Mouse (Mus musculus): ENCODE measurements around the gene Flt3.

Flt3 gene

DNA sequence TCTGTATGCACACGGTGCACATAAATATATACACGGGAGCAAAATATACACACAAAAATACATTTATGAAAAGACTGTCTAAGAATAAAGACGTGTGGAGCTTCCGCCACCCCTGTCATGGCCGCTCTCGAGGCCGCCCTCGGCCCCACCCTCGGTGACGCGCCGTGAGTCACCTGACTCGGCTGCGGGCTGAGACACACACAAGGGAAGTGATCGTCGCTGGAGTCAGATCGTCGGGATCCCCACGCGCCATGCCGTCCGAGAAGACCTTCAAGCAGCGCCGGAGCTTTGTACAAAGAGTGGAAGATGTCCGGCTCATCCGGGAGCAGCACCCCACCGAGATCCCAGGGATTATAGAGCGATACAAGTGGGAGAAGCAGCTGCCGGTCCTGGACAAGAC is 8.4 kb upstream of the Flt3 start:
- no peak for DNase-seq

DNA sequence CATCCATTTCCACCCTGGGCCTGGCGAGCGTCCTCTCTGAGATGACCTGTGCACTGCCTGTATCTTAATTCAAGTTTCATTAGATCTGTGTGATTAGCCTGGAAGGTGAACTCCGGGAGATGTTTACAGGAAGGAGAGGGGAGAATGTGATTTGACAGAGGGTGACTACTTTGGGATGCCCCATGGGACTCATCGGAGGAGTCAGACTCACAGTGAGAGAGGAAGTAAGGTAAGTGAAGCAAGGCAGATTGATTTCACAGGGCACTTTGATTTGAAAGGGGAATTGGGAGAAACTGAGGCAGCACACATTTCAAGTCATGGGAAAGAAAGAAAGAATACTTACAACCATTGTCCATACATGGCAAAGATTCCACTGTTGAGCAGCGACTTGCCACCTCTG is 5.8 kb upstream of the Flt3 start:
- DNase-seq: no peak

DNA sequence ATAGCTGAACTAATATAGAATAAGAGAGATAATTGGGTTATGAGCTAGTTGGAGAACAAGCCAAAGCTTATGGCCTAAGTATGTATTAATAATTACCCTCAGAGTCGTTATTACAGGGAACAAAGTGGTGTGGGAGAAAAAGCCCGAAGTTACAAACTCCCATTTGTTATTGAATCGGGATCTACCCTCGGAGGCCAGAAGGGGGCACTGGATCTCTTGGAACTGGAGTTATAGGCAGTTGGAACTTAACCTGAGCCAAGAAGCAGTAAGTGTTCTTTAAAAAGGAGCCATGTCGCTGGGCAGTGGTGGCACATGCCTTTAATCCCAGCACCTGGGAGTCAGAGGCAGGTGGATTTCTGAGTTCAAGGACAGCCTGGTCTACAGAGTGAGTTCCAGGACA is 2.2 kb upstream of the Flt3 start:
- DNase-seq: peak; percentile 56

DNA sequence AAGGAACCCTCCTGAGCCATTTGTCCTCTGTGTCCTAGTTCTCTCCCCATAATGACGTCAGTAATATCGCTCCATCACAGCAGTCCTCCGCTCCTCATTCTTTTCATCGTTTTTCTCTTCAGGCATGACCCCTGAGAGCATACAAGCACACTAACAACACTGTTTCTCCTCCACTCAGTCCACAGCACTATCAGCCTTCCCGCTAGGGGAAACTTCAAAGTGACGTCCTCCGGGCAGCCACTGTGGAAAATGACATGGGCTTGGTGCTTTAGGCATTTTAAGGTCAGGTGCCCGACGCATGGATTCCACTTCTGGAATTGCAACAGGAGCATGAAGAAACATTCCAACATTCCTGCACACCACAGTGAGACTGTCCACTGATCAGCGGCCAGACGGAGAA is 735 bp upstream of the Flt3 start:
- no peak for DNase-seq

DNA sequence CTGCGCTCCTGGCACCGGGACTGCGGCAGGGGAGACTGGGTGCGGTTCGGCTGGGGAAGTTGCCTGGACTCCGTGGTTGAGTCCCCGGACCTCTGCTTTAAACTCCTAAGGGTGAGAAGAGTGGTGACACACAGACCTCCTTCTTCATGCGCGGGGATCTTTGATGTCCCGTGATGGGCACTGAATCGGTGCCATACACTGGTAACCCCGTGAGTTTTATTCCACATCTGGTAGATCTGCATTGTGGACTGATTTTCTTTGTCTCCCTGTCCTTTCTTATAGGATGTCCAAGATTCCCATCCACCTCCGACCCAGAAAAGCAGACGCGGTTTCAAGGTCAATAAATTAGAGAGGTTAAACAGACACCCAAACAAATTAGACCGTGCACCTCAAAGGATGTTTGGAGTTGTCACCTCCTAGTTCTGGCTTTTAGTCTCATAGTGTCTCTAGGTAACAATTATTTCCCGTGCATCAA is 253 bp upstream of the Flt3 start:
- no peak for DNase-seq

DNA sequence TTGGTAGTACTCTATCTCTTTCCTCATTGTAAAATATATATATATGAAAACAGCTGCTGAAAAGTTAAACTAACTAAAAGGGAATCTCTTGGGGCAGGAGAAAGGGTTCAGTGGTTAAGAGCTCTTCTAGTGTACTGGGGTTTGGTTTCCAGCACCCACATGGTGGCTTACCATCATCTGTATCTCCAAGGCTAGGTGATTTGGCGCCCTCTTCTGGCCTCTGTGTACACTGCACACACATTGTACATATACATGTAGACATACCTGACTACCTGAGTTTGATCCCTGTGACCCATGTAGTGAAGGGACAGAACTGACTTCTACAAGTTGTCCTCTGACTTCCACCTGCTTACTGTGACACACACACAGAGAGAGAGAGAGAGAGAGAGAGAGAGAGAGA is 5.2 kb downstream of the Flt3 start:
- no peak for DNase-seq

DNA sequence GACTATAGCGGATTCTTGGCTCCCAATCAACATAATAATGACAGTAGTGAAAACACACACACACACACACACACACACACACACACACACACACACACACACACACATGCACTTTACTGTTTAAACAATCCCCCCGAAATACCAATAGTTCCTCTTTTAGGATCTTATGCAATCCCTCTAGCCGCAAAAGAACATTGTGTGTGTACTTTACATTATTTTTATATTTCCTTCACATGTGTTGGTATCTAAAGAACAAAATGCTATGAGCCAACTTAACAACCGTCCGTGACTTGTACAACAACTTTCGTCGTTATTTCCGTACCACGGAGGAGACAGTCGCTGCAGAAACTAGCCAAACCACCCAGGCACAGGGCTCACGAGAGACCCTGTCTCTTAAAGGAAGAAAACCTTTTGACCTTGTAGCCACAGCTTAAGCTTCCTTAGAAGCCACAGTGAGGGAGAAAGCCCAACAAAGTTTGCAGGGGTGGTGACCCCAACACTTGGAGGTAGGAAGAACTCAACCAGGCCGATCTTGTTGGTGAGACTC is 7.5 kb downstream of the Flt3 start:
- no peak for DNase-seq

DNA sequence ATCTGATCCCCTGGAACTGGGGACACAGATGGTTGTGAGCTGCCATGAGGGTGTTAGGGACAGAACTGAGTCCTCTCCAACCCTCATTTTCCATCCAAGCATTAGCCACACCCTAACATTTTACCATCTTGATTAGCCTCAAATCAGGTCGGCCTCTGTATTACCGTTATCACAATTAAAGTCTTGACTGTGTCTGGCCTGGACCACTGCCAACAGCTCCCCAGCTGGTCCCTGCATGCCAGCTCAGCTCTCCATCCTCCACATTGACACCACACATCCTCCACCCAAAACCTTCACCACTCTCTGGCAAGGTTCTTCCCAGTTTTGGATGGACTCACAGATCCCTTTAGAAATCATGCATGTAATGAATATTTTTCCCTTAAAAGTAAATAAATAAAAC is 9.5 kb downstream of the Flt3 start:
- DNase-seq: no peak

DNA sequence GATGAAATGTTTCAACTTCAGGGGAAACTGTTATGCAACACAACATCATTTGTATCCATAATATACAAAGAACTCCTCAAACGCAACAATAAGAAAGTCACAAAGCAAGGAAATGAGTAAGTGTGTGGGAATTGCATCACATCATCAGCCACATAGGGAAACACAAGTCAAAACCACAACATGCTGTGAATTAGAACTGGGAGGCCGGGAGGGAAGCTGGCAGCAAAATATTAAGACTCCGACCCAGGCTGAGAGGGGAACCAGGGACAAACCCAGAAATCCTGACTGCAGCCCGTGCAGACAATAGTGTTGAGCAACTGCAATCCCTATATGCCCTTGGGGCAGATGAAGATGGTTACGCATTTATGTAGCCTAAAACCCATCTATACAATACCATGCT is 11.2 kb downstream of the Flt3 start:
- no peak for DNase-seq

DNA sequence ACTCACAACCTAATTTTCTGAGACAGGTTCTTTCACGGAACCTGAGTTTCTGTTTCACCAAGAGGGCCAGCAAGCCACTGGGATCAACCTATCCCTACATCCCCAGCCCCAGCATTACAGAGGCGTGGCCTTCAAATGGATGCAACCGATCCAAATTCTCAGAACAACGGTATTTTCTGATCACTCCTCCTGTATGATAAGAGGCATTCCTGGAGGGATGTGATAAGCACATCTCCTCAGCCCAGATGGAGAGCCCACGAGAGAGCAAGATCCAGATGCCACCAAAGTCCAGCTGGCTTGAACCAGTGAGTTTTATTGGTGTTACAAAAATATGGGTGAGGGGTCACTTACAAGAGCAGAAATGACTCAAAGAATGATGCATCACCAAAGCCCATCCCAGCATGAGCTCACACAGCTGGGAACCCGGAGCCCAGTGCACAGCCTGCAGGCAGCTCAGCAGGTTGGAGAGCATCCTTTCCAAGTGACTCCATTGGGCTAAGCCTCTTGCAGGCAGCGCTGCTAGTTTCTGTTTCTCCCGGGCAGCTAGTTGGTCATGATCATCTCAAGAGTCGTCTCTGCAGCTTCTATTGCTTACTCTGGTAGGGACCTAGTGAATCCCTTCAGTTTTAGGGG is 11.8 kb downstream of the Flt3 start:
- DNase-seq: no peak

DNA sequence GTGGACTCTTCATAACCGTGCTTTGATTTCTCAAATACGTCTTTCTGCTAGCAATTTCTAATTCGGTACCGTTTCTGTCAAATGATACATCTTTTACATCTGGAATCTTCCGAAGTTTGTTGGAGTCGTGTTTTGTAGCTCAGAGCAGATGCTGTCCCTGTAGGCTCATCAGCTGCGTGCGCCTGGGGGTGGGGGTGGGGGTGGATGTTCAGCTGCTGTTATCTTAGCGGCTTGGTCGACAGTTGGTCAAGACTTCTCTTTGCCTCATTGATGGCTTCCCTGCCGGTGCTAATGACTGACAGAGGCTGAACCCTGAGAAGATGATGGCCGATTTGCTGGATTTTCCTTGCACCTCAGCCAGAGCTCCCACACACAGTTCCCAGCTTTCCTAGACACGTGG is 13.4 kb downstream of the Flt3 start:
- no peak for DNase-seq

DNA sequence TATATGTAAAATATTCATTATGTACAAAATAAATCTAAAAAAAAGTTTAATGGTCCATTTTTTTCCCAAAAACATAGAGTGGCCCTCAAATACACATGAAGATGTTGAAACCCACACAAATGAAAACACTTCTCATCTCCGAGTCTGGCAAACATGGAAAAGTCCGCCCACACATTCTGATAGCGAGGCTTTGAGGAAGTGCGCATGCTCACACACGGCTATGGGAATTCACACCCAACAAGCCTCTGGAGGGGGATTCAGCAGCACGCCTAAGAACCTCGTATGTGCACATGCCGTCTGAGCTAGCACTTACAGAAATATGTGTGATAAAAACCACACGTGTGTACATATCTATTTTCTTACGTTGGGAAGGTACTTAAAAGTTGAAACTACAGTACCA is 18.9 kb downstream of the Flt3 start:
- DNase-seq: no peak

DNA sequence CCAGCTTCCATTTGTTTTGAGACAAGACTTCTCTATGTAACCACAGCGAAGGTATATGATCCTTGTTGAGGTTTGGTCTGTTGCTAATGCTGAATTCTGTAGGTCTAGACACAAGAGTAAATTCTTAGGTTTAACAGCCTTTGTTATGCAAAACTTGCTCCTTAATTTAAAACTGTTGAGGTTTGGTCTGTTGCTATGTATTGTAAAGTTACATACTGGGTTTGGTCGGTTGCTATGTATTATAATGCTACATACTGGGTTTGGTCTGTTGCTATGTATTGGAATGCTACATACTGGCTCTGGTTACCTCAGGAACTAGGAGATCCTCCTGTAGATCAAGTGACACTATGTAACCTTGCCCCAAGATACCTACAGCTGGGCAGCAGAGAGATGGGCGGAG is 20.8 kb downstream of the Flt3 start:
- no peak for DNase-seq

DNA sequence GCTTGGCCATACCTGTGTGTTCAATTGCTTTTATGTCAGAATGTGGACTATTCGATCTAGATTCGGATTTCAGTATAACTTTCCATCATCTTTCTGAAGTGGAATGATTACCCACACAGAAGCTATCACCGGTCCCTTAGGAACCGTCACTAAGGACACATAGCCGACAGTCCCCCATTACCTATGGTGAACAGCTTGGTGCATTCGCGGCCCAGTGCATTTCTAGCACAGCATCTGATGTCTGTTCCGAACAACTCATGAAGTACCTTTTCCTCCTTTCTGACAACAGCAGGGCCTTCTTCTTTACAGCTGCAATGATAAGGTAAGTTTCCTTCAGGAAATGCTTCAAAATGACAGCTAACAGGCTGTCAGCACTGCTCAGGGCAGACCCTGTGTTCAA is 30.0 kb downstream of the Flt3 start:
- no peak for DNase-seq

DNA sequence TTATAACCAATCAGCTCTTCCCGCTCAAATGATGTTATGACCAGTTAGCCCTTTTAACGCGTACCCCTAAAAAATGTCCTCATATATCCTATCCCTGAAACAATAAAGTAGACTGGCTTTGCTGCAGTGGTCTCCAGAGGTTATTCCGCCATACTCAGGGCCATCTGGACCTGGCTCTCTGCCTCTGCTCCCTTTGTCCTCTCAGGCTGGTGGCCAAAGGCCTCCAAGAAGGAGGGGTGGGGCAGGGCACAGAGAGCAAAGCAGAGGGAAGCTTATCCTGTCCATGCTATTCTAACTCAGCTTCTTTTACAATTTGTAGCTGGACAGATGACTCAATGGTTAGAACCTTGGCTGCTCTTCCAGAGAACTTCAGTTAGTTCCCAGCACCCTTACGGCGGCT is 32.1 kb downstream of the Flt3 start:
- no peak for DNase-seq

DNA sequence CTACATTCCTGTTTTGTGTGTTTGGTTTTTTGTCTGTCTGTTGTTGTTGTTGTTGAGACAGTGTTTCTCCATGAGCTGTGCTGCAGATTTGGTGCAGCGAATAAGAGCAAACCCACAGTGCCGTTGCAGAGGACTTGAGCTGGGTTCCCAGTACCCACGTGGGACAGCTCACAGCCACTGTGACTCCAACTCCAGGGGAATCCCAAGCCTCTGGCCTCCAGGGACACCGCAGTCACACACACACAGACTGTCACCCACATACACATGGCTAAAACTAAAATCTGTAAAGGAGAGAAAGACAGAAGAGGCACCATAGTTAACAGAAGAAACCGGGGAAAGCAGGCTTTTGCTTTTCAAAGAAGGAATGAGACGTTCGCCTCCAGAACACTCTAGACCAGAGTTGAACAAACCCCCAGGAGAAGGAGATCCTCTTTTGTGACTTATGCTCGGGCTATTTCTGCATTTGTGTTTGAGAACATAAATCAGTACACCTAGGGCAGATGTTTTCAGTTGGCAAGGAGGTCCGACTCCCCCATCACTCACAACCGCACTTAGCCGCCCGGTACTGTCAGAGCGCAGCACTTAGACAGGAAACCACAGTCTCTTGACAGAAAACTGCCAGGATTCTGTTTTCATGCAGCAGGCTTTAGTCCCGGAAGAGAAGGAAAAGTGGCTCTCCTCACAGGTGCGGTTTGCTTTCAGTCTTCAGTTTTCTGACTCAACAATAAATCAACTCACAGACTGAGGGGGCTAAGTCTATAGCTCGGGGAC is 34.1 kb downstream of the Flt3 start:
- DNase-seq: peak; percentile 71

DNA sequence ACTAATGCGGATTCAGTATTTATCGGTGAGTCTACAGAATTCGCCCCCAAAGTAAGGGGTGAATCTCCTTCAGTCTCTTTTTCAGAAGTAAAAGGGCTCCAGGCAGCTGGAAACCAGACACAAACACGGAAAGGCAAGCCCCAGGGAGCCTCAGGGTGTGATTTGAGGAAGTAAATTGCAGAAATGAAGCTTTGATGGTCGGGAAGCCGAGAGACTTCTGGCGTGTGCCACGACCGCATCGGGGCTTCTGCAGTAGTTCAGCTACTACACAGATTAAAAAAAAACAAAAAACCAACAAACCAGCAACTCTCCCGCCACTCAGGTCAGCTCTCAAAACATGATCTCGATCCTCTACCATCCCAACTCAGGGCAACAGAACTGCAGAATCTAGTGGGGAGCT is 37.2 kb downstream of the Flt3 start:
- DNase-seq: peak; percentile 41

DNA sequence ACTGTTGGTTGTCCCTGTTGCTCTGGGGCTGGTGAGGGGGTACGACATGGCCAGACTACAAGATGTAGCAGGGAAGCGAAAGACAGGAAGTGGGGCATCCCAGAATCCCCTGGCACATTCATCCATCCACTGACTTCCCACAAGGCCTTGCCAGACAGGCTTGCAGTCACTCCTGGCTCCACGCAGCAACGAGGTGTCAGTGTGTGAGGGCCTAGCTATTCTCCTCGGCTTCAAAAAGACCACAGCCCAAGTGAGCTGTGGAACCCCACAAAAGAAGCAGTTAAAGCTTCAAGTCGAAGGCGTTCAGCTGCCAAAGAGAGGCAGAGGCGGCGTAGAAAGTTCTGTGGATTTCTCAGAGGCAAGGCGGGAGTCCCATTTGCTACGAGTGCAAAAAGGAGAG is 41.8 kb downstream of the Flt3 start:
- DNase-seq: peak; percentile 45

DNA sequence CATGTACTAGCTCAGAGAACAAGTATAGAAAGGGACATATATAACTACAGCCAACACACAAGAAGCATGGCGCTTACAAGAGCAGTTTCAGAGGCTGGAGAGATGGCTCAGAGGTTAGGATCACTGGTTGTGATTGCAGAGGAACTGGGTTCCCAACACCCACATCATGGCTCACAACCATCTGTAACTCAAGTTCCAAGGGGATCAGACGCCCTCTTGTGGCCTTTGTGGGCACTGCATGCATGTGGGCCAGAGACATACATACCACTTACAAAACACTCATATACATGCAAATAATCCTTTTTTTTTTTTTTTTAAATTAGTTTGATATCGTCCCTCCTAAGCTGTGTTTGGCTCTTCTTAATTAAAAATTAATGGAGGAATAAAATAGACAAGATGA is 42.8 kb downstream of the Flt3 start:
- DNase-seq: peak; percentile 67

DNA sequence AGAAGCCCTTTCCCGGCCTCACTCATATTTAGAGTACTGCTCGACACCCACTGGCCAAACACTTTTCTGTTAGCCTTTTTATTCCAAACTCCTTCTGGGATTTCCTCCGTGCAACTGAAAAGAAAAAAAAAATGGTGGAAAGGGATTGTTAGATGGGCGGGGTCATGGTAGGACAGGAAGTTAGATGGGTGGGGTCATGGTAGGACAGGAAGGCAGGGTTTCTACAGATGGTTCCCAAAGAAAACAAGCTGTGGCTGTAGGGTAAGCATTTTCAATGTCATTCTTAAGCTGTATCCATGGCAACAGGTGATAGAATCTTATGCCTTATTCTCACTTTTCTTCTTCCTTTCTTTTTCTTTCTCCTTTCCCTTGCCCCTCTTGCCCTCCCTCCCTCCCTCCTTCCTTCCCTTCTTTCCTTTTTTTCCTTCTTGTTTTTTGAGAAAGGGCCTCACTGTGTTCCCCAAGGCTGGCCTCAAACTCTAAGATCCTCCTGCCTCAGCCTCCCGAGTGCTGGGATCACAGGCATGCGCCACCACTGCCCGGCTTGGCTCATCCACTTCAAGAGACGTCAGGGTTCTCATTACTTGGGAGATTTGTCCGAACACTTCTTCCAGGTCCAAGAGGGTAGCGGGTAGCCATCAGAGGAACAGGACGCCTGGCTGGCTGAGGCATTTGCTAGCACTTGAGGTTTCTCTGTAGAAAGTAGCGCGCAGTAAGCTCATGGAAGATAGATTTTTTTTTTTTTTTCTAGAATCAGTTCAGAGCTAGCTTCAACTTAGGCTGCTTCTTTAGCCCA is 43.8 kb downstream of the Flt3 start:
- peak; percentile 0 for DNase-seq

DNA sequence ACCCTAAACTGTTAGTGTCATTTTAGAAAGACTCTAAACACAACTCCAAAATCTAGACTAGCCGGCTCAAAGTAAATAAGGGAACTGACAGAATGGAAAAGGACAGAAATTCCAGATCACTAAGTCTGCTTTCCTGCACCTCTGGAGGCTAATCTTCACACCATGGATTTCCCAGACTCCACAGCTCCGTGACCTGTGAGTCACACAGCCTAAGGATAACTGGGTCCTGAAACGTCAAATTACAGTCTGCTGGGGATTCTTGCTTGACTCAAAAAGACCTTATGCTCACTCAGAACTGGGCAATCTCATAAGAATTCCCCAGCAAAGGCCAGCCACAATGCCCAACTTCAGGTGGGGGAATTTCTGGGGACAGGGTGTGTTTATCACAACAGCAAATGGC is 44.5 kb downstream of the Flt3 start:
- DNase-seq: no peak

DNA sequence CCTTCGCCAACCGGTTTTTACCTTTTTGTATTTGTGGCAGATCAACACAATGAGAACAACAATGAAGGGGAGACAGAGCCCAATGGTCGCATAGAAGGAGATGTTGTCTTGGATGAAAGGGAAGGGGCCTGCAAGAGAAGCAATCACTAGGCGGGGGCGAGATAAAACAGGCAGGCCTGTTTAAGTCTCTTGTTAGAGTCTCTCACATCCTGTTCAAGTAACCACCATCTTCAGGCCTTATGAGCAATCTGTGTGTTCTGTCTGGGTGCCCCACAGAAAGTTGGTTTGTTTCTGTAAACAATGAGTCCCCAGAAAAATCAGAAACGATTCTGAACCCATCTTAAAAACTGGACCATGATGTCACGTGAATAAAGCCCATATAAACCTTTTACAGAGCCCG is 45.3 kb downstream of the Flt3 start:
- no peak for DNase-seq

DNA sequence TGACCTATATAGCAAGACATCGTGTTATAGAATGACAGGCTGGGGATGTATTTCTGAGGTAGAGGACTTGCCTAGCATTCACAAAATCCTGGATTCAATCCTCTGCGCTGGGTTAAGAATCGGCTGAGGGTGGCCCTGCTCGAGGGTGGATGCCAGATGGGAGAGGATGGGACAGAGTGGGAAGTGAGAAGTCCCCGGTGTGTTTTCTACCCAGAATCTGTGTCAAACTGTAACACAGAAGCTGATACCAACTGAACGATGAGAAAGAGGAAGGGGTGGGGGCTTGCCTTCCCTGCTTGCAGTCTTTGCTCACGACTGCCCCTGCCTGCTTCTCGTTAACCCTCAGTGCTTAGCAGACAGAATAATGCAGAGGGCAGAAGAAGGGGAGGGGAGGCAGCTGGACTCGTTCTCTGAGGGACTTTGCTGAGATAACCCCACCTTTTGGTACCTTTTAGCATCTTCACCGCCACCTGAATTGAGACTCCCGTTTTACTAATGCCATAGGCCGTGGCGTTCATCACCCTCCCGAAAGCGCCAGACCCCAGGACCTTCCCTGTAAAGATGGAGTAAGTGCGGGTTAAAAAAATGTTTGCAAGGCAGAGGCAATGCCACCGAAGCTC is 46.0 kb downstream of the Flt3 start:
- DNase-seq: no peak

Data from thymus, postnatal 25 days (tissue).